Mouse (Mus musculus) v-Abl transformed pro-B cells (cell line): ENCODE results near the gene Arf5.

Experiments used
- in situ Hi-C, 2 experiments: fragments of 400-800 bp; cut with MboI; formaldehyde crosslinking; loops; one replicate each; pipeline ENCODE4 v1.15.1; 2025; ENCODE audit not compliant: unreplicated experiment in 2 of 2

Gene Arf5

DNA sequence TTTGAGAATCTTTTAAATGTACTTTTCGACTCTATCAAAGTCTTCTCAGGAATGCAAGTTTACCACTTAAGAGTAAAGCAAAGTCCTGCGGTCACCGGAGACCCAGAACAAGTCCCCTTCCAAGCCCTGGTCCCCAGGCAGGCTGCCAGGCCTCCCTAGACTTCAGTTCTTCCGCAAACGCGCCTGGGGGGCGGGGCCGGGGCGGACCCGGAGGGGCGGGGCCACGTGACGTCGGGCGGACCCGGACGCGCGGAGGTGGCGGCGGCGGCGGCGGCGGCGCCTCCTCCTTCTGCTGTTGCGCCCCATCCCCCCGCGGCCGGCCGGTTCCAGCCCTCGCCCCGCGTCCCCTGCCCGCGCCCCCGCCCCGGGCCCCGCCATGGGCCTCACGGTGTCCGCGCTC is at the start of gene Arf5:
Gene Arf5 (plus strand): TSS at position 248 of the 400 bp plus-strand sequence.
- in situ Hi-C loops: loop anchor here in 1 of 2 experiments (5.0 kb wide), 2 partner anchors 104 to 474 kb away; no protein-coding TSS in a partner anchor

DNA sequence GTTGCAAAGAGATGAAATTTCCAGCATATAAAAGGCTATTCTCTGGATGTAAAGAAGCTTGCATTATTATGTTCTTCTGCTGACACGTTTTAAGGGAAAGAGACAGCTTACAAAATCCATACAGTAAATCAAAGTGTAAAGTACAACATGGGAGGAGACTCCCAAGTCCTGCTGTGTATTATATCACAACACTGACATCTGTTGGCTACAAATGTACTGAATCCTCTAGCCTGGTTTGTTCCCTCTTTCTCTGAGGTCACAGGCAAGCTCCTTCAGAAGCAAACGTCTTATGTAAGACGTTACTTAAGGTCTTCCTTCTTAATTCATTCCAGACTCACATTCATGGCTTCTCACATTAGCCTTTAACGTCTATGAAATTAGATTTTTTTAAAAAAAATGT is 41.4 kb upstream of the Arf5 start:
- in situ Hi-C loops: loop anchor here in 1 of 2 experiments (25.0 kb wide), 1 partner anchor 720 kb away; no protein-coding TSS in a partner anchor

DNA sequence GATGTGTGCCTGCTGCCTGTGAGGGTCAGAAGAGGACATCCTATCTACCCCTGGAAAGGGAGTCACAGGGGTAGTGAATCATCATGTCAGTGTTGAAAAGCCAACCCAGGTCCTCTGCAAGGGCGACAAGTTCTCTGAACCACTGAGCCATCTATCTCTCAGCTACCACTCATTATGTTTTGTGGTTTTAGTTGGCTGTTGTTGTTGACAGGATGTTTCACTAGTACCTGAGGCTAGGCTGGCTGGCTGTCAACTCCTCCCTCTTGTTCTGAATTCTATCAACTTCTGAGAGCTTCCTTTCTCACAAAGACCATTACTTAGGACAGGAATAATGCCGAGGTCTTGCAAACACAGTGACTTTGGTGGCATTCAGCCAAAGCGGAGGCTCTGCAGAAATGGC is 38.2 kb upstream of the Arf5 start:
- in situ Hi-C loops: loop anchor here in 1 of 2 experiments (25.0 kb wide), 1 partner anchor 723 kb away; no protein-coding TSS in a partner anchor

DNA sequence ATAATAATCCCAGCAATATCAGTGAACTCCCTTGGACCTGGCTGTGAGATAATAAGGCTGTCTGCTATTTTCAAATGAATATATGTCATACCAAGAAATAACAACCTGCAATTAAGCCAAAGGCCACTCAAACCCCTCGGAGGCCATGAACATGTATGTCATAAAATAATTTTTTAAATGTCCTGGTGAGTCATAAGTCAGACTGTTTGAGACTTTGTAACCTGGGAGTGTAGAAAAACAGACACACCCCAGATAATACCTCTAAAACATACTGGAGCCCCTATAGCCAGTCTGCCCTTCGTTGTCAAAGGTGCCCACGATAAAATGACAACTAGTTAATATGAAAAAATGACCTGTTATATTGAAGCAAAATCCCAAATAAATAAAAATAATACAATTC is 34.3 kb upstream of the Arf5 start:
- in situ Hi-C loops: loop anchor here in 1 of 2 experiments (25.0 kb wide), 1 partner anchor 727 kb away; no protein-coding TSS in a partner anchor

DNA sequence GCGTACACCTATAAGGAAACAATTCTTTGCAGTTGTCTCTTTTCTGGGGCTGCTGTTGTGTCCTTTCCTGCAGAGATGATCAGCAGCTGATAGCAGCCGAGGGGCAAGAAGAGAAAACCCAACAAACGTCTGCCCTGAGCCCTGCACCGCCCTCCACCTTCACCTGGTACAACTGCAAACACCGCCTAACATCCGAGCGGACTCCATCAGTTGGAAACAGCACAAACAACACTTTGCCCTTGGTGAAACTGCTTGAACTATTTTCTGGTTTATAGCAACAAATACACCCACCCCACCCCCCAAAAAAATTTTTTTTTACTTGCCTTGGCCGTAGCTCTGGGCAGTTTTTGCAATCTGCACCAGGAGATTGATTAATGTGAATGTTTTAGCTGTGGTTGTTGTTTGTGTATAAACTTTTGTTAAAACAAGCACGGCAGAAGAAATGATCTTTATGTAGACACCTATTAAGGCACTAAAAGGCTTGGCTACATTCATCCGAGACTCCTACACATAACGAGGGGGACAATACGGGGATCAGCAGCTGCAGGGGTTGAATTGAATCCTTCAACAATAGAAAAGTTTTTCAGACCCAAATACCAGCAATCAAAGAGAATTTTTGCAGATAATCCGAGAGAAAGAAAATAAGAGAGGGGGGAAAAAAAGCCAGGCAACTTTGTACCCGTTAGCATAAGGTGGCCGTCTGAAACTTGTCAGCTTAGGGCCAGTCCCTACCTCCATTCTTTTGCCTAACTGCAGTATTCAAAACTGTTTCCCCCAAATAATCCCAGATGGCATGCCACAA is 27.1 kb upstream of the Arf5 start:
- in situ Hi-C loops: loop anchor here (10.0 to 25.0 kb wide), 2 partner anchors 734 to 741 kb away; no protein-coding TSS in a partner anchor

DNA sequence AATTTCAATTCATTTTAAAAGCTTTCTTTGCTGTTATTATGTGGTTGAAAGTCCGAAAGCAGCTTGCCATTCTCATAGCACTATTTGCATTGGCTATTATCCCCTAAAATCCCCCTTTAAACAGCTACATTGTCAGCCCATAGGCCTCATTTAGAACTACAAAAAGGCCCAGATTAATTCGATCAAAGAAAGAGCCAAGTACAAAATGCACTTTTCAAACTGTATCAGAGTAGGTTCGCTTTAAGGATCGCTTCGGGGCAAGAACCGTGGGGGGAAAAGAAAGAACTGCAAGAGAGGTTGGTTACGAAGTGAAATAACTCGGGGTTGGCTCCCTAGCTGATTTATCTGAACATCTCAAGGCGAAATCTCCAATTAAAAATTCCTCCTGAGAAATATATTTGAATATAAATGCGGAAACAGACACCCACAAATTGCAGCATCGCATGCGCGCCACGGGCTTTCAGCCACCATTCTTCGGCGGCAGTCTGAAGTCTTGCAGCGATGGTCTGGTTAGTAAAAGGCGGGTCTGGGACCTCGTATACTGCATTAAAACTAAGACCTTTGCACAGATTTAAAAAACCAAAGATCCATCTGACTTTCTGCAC is 26.4 kb upstream of the Arf5 start:
- in situ Hi-C loops: loop anchor here (10.0 to 25.0 kb wide), 2 partner anchors 735 to 742 kb away; no protein-coding TSS in a partner anchor

DNA sequence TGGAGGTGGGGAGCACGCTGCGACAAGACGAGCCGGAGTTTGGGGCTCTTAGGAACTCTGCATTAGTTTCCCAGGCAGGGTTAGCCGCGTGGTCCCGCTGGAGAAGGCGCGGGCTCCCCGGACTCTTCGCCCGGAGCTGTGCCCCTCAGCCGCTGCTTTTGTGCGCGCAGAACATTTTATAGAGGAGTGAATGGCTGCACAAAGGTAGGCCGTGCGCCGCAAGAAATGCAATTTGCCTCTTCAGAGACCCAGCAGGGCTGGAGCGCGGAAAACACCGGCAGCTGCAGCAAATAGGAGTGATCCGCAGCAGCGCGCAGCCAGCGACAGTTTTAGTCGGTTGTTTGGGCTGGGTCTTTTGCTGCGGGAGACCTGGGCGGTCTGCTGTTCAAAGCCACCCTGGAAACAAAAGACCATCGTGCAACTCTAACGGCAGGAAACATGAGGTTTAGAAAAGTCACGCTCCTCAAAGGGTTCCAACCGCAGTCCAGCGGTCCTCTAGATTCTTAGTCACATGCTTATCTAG is 25.6 kb upstream of the Arf5 start, which contains the start of gene Zfp800:
Gene Zfp800 (minus strand): TSS at position 325 of the 523 bp plus-strand sequence.
- in situ Hi-C loops: loop anchor here (10.0 to 25.0 kb wide), 2 partner anchors 735 to 743 kb away; no protein-coding TSS in a partner anchor

DNA sequence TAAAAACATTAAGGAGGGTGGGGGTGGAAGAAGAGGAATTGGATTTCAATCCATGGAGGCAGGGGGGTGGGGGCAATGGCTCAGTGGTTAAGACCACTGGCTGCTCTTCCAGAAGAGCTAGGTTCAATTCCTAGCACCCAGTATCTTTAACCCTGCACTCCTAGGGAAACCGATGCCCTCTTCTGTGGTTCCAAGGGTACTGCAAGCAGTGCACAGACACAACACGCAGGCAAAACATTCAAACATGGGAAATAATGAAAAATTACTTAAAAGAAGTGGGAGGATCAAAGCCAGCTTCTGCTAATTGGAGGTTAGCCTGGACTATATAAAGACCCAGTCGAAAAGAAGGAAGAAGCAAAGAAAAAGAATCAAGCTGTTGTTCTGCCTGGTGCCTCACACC is 24.6 kb upstream of the Arf5 start:
- in situ Hi-C loops: loop anchor here (10.0 to 25.0 kb wide), 2 partner anchors 736 to 744 kb away; no protein-coding TSS in a partner anchor

DNA sequence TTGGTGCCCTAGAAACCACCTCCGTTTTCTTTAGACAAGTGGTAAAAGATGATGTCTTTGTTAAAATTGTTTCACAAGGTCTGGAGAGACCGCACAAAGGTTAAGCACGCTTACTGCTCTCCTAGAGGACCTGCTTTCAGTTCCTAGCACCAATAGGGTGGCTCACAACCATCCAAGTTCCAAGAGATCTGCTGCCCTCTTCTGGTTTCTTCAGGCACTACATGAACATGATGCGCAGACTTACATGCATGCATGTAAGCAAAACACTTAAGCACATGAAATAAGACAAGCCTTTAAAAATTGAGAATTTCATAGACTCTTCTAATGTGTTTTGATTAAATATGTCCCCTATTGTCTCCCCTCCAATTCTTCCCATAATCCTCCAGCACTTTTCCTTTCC is 23.6 kb upstream of the Arf5 start:
- in situ Hi-C loops: loop anchor here (10.0 to 25.0 kb wide), 2 partner anchors 737 to 745 kb away; no protein-coding TSS in a partner anchor

DNA sequence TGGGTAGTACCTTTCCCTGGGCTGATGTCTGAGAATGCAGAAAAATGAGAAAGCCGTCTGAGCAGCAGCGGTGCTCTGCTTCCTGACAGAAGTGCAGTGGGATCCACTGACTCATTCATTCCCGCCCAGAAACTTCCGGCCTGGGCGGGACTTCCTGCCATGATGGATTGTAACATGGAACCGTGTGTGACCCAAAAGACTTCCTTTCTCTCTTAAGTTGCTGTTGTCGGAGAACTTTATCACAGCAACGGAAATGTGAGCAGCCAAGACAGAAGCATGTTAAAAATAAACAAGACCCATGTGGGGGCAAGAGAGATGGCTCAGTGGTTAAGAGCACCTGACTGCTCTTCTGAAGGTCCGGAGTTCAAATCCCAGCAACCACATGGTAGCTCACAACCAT is 13.3 kb upstream of the Arf5 start:
- in situ Hi-C loops: loop anchor here (5.0 to 10.0 kb wide), 5 partner anchors 135 to 615 kb away; no protein-coding TSS in a partner anchor

DNA sequence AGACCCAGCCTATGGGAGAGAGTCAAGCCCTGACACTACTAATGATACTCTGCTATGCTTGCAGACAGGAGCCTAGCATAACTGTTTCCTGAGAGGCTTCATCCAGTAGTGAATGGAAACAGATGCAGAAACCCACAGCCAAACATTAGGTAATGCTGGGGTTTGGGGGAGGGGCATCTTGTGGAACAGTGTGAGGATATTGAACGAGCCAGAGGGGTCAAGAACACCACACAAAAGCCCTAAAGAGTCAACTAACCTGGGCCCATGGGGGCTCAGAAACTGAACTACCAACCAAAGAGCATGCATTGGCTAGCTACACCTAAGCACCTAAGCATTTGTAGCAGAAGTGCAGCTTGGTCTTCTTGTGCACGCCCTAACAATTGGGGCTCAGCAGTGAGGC is 12.1 kb upstream of the Arf5 start:
- in situ Hi-C loops: loop anchor here (5.0 to 10.0 kb wide), 5 partner anchors 136 to 614 kb away; no protein-coding TSS in a partner anchor

DNA sequence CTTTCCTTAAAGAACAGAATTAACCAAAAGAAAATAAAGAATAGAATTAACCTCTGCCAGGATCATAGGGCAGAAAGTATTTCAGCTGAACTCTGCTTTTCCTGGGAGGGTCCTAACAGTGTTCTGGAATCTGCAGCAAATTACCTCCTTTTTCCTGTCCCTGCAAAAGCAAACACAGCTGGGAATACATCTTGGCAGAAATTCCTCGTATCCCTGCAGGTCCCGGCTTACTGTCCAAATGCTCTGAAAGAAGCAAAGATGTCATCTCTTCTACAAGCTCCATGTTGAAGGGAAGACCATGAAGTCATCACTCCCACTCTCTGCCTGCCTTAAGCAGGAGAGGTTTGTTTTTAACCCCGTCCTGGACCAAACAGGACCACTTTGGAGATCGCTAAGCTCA is 6.4 kb upstream of the Arf5 start:
- in situ Hi-C loops: loop anchor here (10.0 kb wide), 3 partner anchors 142 to 608 kb away; no protein-coding TSS in a partner anchor

DNA sequence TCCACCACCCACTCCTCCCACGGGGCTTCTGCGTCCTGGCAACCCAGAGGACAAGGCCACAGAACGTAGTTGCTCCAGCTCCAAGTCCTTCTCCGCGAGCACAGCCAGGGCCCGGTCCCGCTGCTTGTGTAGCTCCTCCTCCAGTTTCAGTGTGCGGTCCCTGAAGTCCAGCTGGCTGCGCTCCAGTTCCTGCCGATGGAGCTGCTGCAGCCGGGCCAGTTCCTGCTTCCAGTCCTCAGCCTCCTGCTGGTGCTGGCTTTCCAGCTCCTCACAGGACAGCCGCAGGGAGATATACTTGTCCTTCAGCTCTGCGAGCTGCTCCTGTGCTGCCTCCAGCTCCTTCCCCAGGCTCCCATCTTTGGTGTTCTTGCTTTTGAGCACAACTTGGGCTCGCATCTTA is 4.9 kb upstream of the Arf5 start:
- in situ Hi-C loops: loop anchor here (10.0 kb wide), 3 partner anchors 144 to 606 kb away; no protein-coding TSS in a partner anchor

DNA sequence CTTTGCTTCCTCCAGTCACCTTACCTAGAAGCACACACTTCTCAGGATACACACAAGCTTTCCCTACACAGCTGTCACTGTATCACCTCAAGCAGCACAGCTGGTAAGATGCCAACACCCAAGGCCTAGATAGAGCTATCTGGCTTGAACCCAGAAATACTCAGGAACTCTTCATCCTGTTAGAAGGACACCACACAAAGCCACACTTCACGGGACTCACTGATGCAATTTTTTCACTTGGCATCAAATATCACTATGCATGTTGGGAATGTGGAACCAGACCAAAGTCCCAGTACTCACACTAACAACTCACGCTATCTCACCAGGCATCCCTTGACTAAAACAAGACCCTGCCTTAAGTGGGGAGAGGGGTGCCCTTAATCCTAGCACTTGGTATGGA is 3.7 kb upstream of the Arf5 start:
- in situ Hi-C loops: loop anchor here (5.0 to 10.0 kb wide), 5 partner anchors 108 to 605 kb away; no protein-coding TSS in a partner anchor

DNA sequence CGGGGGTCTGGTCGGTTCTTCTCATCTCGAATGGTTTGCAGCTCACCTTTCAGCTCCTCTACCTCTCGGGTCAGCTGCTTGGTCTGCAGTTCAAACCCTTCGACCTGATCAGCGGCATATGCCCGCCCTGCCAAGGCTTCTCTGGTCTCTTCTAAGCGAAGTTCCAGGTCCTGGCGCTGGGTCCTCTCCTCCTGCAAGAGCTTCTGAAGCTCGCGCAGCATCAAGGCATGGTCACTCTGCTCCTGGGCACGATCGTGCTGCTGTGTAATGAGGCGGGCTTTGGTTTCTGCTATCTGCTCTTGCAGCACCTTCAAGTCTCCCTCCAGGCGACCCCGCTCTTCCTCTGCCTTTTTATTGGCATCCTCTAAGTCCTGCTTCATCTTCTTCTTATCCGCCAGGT is 3.0 kb upstream of the Arf5 start:
- in situ Hi-C loops: loop anchor here in 1 of 2 experiments (5.0 kb wide), 2 partner anchors 107 to 477 kb away; no protein-coding TSS in a partner anchor

DNA sequence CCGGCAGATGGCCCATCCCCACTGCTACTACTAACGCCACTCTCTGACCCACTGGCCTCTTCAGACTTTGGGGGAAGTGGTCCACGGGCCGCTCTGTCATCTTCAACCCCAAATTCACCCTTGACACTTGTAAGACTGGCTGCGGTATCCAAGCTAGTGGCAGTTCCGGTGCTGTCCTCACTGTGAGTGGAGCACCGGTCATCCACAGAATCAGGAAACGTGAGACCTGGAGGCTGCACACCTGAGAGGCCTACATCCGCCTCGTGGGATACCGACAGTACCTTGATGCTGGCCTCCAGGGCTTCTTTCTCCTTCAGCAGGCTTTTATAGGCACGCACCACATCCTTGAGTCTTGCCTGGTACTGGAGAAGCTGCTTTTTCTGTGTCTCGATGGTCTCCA is 2.5 kb upstream of the Arf5 start:
- in situ Hi-C loops: loop anchor here in 1 of 2 experiments (5.0 kb wide), 2 partner anchors 106 to 476 kb away; no protein-coding TSS in a partner anchor

DNA sequence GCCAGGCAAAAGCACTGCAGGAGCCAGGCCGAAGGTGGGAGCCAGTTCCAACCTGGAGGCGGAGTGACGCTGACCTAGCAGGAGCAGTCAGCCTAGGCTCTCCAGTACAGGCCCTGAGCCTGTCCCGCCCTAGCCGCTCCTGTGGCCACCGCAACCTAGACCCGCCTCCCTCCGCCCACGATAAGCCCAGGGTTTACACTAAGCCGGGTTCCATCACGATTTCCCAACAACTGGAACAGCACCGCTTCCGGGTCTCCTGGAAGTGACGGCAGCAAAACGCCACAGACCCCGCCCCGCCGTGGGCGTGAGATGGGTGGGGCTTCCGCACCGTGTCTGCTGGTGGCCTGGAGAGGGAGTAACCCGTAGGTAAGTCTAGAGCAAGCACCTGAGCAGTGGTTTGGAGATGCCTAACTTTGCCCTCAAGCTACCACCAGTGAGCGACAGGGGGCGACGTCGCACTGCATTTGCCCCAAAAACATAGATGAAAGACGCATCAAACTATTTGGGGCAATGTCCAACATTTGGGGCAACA is 1.8 kb upstream of the Arf5 start:
- in situ Hi-C loops: loop anchor here in 1 of 2 experiments (5.0 kb wide), 2 partner anchors 106 to 476 kb away; no protein-coding TSS in a partner anchor

DNA sequence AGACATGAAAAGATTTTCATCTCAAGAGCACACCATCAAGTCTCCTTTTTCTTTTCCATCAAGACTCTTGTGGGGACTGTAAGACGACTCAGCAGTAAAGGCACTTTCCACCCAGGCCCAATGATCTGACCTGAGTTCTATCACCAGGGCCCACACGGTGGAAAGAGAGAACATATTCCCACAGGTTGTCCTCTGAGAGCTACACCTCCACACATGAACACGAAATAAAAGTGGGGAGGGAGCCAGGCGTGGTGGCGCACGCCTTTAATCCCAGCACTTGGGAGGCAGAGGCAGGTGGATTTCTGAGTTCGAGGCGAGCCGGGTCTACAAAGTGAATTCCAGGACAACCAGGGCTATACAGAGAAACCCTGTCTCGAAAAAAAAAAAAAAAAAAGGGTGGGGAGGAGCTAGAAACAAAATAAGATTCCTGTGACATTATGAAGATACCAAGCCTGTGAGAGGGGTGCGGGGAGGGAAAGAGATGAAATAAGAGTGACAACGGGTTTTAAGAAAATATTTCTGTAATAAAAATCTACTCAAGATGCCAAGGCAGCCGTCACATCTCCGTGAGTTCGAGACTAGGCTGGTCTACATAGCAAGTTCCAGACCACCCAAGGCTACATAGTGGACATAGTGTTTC is 589 bp upstream of the Arf5 start:
- in situ Hi-C loops: loop anchor here in 1 of 2 experiments (5.0 kb wide), 2 partner anchors 105 to 475 kb away; no protein-coding TSS in a partner anchor
